Mouse (Mus musculus): ENCODE data around the gene Orm2. TPM values are rescaled to one million over a fixed set of nuclear protein-coding genes. Genes with fewer than 3 reads are reported as not detected.
A peak's percentile ranks its signal among the peaks of the same experiment; 100 is the strongest.
"Not testable (repeated sequence)": the region's sequence is repeated elsewhere in the genome, so short reads cannot be mapped to it uniquely, and the experiment has no call there.

Orm2 gene
- polyA plus RNA-seq (2015; fragmentation: Nextera tagmentation; extraction: Ambion mirVana), result not detected in 2 replicates

- Histone ChIP-seq H3K27me3 (no peaks in the 10 kb centered on the region), H3K27ac (no peak within 1 kb of the TSS), H3K4me2 (no peak within 1 kb of the TSS), H3K4me1 (no peaks in the 10 kb centered on the region), H3K9me3 (replicated peaks) (no peaks in the 10 kb centered on the region), H3K36me3 (ENCODE audit: poor library complexity, severe bottlenecking) (peaks cover 7% of the 10 kb centered on the region), H3K9ac (no peak within 1 kb of the TSS), H3K4me3 (no peak within 1 kb of the TSS)
- ATAC-seq, result no peak
- WGBS, result 85% methylated on average over 5 of the region's 5 CpGs
These were observed at the start of gene Orm2 for GRCm38 (mm10) chr4:63362150-63362549. Orm2 (plus strand) TSS chr4:63362449.

- Histone ChIP-seq H3K4me3 (no peak overlapping the region), H3K36me3 (ENCODE audit: poor library complexity, severe bottlenecking) (no peaks in the 10 kb centered on the region), H3K4me1 (no peaks in the 10 kb centered on the region), H3K27me3 (no peaks in the 10 kb centered on the region), H3K9ac (no peak overlapping the region), H3K27ac (no peak overlapping the region), H3K9me3 (replicated peaks) (no peaks in the 10 kb centered on the region), H3K4me2 (no peak overlapping the region)
- ATAC-seq, result no peak
- WGBS, result 78% methylated on average over 5 of the region's 5 CpGs
These were observed 48.2 kb upstream of the Orm2 start for GRCm38 (mm10) chr4:63314063-63314462.

DNA sequence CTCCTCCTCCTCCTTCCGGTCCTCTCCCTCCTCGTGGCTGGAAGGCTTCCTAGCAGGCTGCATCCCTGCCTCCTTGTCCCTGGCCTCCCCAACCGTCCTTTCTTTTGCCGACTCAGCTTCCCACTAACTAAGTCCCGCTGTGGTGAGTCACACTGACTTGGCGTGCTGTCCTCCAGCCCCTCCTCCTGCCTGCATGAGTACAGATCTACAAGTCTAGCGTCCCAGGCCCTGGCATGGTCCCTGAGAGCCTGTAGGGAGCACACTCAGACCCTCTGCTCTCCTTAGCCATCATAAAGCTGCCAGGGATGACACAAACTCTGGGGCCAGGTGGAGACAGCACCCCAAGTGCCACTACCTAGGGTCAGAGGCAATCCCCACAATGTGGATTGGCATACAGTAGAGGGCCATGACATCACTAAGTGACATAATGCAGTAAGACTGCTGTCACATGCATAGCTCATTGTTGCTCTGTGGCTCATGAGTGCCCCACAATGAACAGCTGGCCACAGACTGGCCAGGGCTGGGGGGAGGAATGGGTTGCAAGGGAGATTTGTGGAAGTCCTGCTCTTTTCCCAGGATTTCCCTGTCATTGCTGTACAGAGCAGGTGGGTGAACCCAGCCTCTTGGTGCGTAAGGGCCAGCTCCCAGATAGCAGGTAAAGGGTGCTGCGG, 46.0 kb upstream of the Orm2 start:
- H3K9ac ChIP-seq, result no peak overlapping the region
- no peaks in the 10 kb centered on the region for H3K27me3 ChIP-seq
- no peaks in the 10 kb centered on the region for H3K4me1 ChIP-seq
- no peak overlapping the region for H3K4me2 ChIP-seq
- no peak; the same call in 1 of the 2 replicates for ATAC-seq
- WGBS, result 80% methylated on average over 9 of the region's 9 CpGs
- H3K4me3 ChIP-seq, result no peak overlapping the region
- H3K27ac ChIP-seq, result no peak overlapping the region
- no peaks in the 10 kb centered on the region for H3K9me3 ChIP-seq (replicated peaks)
- H3K36me3 ChIP-seq (ENCODE audit: poor library complexity, severe bottlenecking), result no peaks in the 10 kb centered on the region

DNA sequence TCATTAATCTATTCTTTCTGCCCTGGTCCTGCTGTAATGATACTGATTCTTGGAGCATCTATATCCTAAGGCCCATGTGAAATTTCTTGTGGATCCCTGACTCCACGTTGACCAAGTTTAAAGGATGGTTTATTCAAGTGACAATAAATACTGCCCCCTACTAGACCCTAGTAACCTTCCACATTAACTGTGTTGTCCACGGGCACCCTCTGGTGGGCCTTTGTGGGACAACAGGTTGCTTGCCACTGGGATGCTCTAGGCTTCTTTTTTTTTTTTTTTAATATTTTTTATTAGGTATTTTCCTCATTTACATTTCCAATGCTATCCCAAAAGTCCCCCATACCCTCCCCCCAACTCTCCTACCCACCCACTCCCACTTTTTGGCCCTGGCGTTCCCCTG, 42.7 kb upstream of the Orm2 start:
- H3K4me1 ChIP-seq; H3K27ac ChIP-seq; H3K9me3 ChIP-seq (replicated peaks); H3K36me3 ChIP-seq (ENCODE audit: poor library complexity, severe bottlenecking); H3K4me2 ChIP-seq; H3K9ac ChIP-seq; H3K27me3 ChIP-seq; H3K4me3 ChIP-seq: not testable (repeated sequence)
- 0 out of 2 replicates have a peak, but pooled peaks have one; percentile 33 for ATAC-seq
- 35% methylated on average over 3 of the region's 3 CpGs for WGBS

DNA sequence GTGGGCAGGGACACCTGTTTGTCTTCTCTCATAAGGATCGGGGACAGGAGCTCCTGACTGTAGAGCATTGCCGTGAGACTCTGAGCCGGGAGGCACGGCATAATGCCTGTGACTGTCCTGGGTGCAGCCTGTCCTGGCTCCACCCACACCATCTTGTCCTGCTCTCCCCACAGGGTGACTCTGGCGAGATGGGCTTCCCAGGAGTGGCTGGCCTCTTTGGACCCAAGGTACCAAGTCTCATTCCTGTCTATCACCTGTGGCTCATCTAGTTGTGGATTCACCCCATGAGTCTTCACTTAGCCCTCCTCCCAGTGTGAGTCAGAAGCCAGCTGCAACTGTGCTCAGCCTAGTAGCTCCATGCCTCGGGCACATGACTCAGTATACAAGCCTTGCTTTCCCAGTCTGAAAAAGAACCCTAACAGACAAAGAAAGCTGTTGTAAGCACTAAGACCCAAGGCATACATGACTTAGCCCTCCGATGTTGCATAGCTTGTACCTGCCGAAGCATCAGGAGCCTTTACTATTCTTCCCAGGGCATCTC, 38.9 kb upstream of the Orm2 start:
- ATAC-seq, result no peak

DNA sequence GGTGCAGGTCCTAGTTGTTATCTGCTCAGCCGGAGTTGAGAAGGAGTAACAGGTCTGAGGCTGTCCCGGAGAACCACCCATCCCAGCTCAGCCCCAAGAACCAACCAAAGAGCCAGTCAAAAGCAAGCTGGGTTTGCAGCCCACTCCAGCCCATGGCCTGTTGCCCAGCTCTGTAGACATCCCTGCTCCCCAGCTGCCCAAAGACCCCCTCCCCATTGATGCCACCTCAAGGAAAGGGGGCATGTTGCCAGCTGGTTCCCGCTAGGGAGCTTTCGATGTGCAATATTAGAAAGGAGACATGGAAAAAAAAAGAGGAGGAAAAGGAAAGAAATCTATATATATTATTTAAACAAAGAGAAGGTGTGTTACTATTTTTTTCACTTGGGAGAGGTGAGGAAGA, 28.8 kb upstream of the Orm2 start:
- Histone ChIP-seq H3K9ac (no peak overlapping the region), H3K4me2 (no peak overlapping the region), H3K4me1 (no peaks in the 10 kb centered on the region), H3K27ac (no peak overlapping the region), H3K36me3 (ENCODE audit: poor library complexity, severe bottlenecking) (no peaks in the 10 kb centered on the region), H3K4me3 (no peak overlapping the region), H3K9me3 (replicated peaks) (no peaks in the 10 kb centered on the region), H3K27me3 (no peaks in the 10 kb centered on the region)
- no peak for ATAC-seq
- 90% methylated on average over 4 of the region's 4 CpGs for WGBS

More for the DNA sequence above, 38.9 kb upstream of the Orm2 start:
- no peaks in the 10 kb centered on the region for H3K27me3 ChIP-seq
- H3K36me3 ChIP-seq (ENCODE audit: poor library complexity, severe bottlenecking), result peaks cover 10% of the 10 kb centered on the region; the same call in 1 of the 2 replicates
- H3K4me2 ChIP-seq, result no peak overlapping the region
- 81% methylated on average over 8 of the region's 8 CpGs for WGBS
- H3K27ac ChIP-seq, result no peak overlapping the region
- no peaks in the 10 kb centered on the region for H3K4me1 ChIP-seq
- no peaks in the 10 kb centered on the region for H3K9me3 ChIP-seq (replicated peaks)
- H3K9ac ChIP-seq, result no peak overlapping the region
- no peak overlapping the region for H3K4me3 ChIP-seq

DNA sequence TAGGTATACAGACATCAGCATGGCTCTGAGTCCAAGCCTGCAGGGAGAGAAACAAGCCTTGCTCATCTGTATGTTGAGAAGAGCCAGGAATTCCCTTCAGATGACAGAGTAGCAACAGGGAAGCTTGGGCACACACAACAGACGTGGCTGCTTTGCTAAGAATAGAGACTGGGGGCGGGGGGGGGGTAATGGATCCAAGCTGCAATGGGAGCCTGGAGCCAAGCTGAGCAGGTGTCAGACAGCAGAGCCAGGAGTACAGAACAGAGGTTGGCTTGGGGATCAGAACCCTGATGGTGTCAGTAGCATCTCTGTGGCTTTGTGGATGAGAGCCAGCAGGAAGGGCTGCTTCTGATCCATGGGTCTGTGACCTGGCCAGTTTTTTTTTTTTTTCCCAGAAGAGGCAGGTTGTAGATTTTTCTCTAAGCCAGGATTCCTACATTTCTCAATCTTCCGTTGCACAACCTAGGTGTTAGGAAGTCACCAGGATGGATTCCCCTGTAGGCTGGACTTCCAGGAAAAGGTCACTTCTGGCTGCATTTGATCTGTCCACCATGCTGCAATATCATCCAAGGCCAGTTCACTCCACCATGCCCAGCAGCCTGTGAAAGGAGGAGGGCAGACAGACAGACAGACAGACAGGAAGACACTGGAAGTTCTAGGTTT, 23.7 kb upstream of the Orm2 start:
- no peak for ATAC-seq
- H3K27ac ChIP-seq, result no peak overlapping the region
- no peaks in the 10 kb centered on the region for H3K36me3 ChIP-seq (ENCODE audit: poor library complexity, severe bottlenecking)
- WGBS, result 74% methylated on average over 3 of the region's 3 CpGs
- H3K4me2 ChIP-seq, result no peak overlapping the region
- H3K9ac ChIP-seq, result no peak overlapping the region
- H3K9me3 ChIP-seq (replicated peaks), result no peaks in the 10 kb centered on the region
- no peaks in the 10 kb centered on the region for H3K4me1 ChIP-seq
- no peaks in the 10 kb centered on the region for H3K27me3 ChIP-seq
- no peak overlapping the region for H3K4me3 ChIP-seq

DNA sequence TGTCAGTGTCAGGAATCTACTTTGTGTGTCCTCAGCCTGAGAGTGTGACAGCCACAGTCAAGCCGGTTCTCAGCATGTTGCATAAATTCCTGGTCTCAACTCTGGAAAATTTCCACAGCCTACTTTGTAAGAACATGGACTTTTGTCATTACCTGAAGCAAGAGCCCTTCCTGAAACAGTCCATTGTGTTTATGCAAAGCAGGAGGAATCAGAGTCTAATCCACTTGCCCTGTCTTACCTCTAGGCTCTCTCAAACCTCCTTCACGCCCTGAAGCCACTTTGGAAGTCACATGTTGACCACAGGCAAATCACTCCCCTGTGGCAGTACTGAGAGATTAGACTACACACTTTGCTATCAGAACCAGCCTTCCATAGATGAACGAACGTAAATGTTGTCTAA, 19.8 kb upstream of the Orm2 start:
- H3K4me2 ChIP-seq, result no peak overlapping the region
- H3K9ac ChIP-seq, result no peak overlapping the region
- H3K27ac ChIP-seq, result no peak overlapping the region
- H3K4me3 ChIP-seq, result no peak overlapping the region
- H3K9me3 ChIP-seq (replicated peaks), result no peaks in the 10 kb centered on the region
- H3K27me3 ChIP-seq, result no peaks in the 10 kb centered on the region
- ATAC-seq, result no peak
- H3K4me1 ChIP-seq, result no peaks in the 10 kb centered on the region
- WGBS, result 70% methylated on average over 4 of the region's 4 CpGs
- H3K36me3 ChIP-seq (ENCODE audit: poor library complexity, severe bottlenecking), result no peaks in the 10 kb centered on the region

- no peaks in the 10 kb centered on the region for H3K36me3 ChIP-seq (ENCODE audit: poor library complexity, severe bottlenecking)
- H3K4me2 ChIP-seq, result no peak overlapping the region
- H3K9me3 ChIP-seq (replicated peaks), result no peaks in the 10 kb centered on the region
- H3K27ac ChIP-seq, result no peak overlapping the region
- H3K4me1 ChIP-seq, result no peaks in the 10 kb centered on the region
- no peaks in the 10 kb centered on the region for H3K27me3 ChIP-seq
- H3K4me3 ChIP-seq, result no peak overlapping the region
- WGBS, result 71% methylated on average over 3 of the region's 3 CpGs
- no peak for ATAC-seq
- H3K9ac ChIP-seq, result no peak overlapping the region
These were observed 18.6 kb upstream of the Orm2 start for GRCm38 (mm10) chr4:63343608-63344007.

DNA sequence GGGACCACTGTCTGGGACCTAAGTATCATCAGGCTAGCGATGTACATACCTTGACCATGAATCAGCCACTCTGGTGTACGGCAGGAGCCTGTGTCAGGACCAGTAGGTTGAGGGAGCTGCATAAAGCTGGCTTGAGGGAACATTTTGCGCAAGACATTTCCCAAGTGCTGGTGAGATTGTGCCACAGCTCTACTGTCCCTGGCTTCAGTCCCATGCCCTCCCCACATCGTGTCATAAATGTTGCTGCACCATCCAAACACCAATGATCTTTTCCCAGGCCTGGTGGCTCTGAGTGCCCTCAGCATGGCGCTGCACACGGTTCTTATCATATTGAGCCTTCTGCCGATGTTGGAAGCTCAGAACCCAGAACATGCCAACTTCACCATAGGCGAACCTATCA, 18.0 kb upstream of the Orm2 start, which contains the start of gene Orm1:
TSS of gene Orm1 (plus strand) at position 266 of the 400 bp plus-strand sequence.
- no peak within 1 kb of the TSS for H3K9ac ChIP-seq
- no peak within 1 kb of the TSS for H3K4me3 ChIP-seq
- H3K9me3 ChIP-seq (replicated peaks), result no peaks in the 10 kb centered on the region
- H3K27ac ChIP-seq, result no peak within 1 kb of the TSS
- no peaks in the 10 kb centered on the region for H3K4me1 ChIP-seq
- no peak for ATAC-seq
- no peak within 1 kb of the TSS for H3K4me2 ChIP-seq
- 93% methylated on average over 8 of the region's 8 CpGs for WGBS
- H3K36me3 ChIP-seq (ENCODE audit: poor library complexity, severe bottlenecking), result no peaks in the 10 kb centered on the region
- H3K27me3 ChIP-seq, result no peaks in the 10 kb centered on the region

DNA sequence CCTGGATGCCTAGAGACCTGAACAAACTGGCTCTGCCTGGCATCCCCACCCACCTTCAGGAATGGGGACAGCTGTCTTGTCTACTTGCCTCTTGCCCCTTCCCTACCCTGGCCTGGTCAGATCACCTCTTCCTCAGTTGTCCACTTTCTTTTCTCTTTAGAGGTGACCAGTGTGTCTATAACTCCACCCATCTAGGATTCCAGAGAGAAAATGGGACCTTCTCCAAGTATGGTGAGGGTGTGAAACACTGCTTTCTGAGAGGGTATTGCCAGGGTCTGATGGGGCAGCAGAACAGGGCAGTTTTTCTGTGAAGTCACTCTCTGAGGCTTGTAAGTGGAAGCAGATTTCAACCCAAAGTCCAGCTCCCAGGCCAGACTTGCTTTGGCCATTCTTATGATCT, 17.0 kb upstream of the Orm2 start:
- Histone ChIP-seq H3K9ac (no peak overlapping the region), H3K27ac (no peak overlapping the region), H3K36me3 (ENCODE audit: poor library complexity, severe bottlenecking) (no peaks in the 10 kb centered on the region), H3K4me1 (no peaks in the 10 kb centered on the region), H3K4me3 (no peak overlapping the region), H3K27me3 (no peaks in the 10 kb centered on the region), H3K4me2 (no peak overlapping the region), H3K9me3 (replicated peaks) (no peaks in the 10 kb centered on the region)
- ATAC-seq, result no peak

- H3K27ac ChIP-seq, result no peak overlapping the region
- H3K9me3 ChIP-seq (replicated peaks), result no peaks in the 10 kb centered on the region
- no peaks in the 10 kb centered on the region for H3K27me3 ChIP-seq
- H3K9ac ChIP-seq, result no peak overlapping the region
- H3K4me1 ChIP-seq, result no peaks in the 10 kb centered on the region
- no peak for ATAC-seq
- no peaks in the 10 kb centered on the region for H3K36me3 ChIP-seq (ENCODE audit: poor library complexity, severe bottlenecking)
- no peak overlapping the region for H3K4me3 ChIP-seq
- no peak overlapping the region for H3K4me2 ChIP-seq
- 93% methylated on average over 4 of the region's 4 CpGs for WGBS
These were observed 15.6 kb upstream of the Orm2 start for GRCm38 (mm10) chr4:63346659-63347058.

All from forebrain, embryonic 13.5 days (tissue).